Mouse (Mus musculus) thymus, postnatal 0 days (tissue): ENCODE data around the gene Gm5105. TPM values are rescaled to one million over a fixed set of nuclear protein-coding genes. Genes with fewer than 3 reads are reported as not detected.

Source experiments
- DNase-seq: peaks from one replicate; pipeline ENCODE4 v3.0.0-alpha.2; 2015; ENCODE audit warnings: low spot score
- polyA plus RNA-seq: library from polyadenylated mRNA; unstranded; fragments of >200 nt; fragmentation: Nextera tagmentation; extraction: Ambion mirVana; gene quantifications from 2 replicates; pipeline ENCODE4 v1.2.1, GENCODE M21; 2015

The Gm5105 gene
- not detected in 2 replicates for polyA plus RNA-seq

GRCm38 (mm10) chr3:138067288-138067687 lies at the start of gene Gm5105:
Gm5105 (minus strand) TSS chr3:138067388.
- no peak for DNase-seq

GRCm38 (mm10) chr3:138116871-138117270 lies 49.7 kb upstream of the Gm5105 start:
- DNase-seq: no peak

- DNase-seq: no peak
Observed at GRCm38 (mm10) chr3:138114106-138114505, 46.9 kb upstream of the Gm5105 start.

- DNase-seq: no peak
Observed at GRCm38 (mm10) chr3:138110910-138111782, 44.0 kb upstream of the Gm5105 start.

- DNase-seq: no peak
Observed at GRCm38 (mm10) chr3:138106887-138107286, 39.7 kb upstream of the Gm5105 start.

GRCm38 (mm10) chr3:138105056-138105455 lies 37.9 kb upstream of the Gm5105 start:
- no peak for DNase-seq

- no peak for DNase-seq
Observed at GRCm38 (mm10) chr3:138103690-138104089, 36.5 kb upstream of the Gm5105 start.

- DNase-seq: no peak
Observed at GRCm38 (mm10) chr3:138101936-138102335, 34.7 kb upstream of the Gm5105 start.

GRCm38 (mm10) chr3:138097718-138098117 lies 30.5 kb upstream of the Gm5105 start:
- DNase-seq: no peak

GRCm38 (mm10) chr3:138096263-138097028 lies 29.3 kb upstream of the Gm5105 start:
- no peak for DNase-seq

GRCm38 (mm10) chr3:138095718-138096117 lies 28.5 kb upstream of the Gm5105 start:
- no peak for DNase-seq

GRCm38 (mm10) chr3:138095301-138095700 lies 28.1 kb upstream of the Gm5105 start:
- no peak for DNase-seq

- no peak for DNase-seq
Observed at GRCm38 (mm10) chr3:138083896-138084295, 16.7 kb upstream of the Gm5105 start.

GRCm38 (mm10) chr3:138083073-138083637 lies 16.0 kb upstream of the Gm5105 start:
- no peak for DNase-seq

GRCm38 (mm10) chr3:138078701-138079100 lies 11.5 kb upstream of the Gm5105 start:
- no peak for DNase-seq

GRCm38 (mm10) chr3:138077476-138078340 lies 10.5 kb upstream of the Gm5105 start:
- DNase-seq: no peak

- DNase-seq: no peak
Observed at GRCm38 (mm10) chr3:138075209-138075608, 8.0 kb upstream of the Gm5105 start.

- DNase-seq: no peak
Observed at GRCm38 (mm10) chr3:138074214-138074613, 7.0 kb upstream of the Gm5105 start.

GRCm38 (mm10) chr3:138071476-138072073 lies 4.4 kb upstream of the Gm5105 start:
- no peak for DNase-seq

- DNase-seq: no peak
Observed at GRCm38 (mm10) chr3:138071004-138071403, 3.8 kb upstream of the Gm5105 start.
